Mouse (Mus musculus) hindbrain, embryonic 14.5 days (tissue): Measurements from ENCODE around the gene Orc2. TPM values are rescaled to one million over a fixed set of nuclear protein-coding genes. Genes with fewer than 3 reads are reported as not detected.

Experiments used
- ATAC-seq: fragments of 200-750 bp; cut with Nextera tagmentation; 2 replicates; pipeline ENCODE4 v1.8.0; 2017; ENCODE audit warnings: moderate number of reproducible peaks, mild to moderate bottlenecking, moderate TSS enrichment, moderate library complexity; ENCODE audit not compliant: low FRiP score
- DNase-seq: peaks from one replicate; pipeline ENCODE4 v3.0.0-alpha.2; 2015; ENCODE audit warnings: low spot score
- H3K27ac ChIP-seq: fragments of 300-500 bp; sonication (generic); 2 replicates; pipeline ENCODE4 v1.5.1; 2014; ENCODE audit warnings: mild to moderate bottlenecking, moderate library complexity
- H3K27me3 ChIP-seq: fragments of 300-500 bp; sonication (generic); 2 replicates; pipeline ENCODE4 v1.6.1; 2014; ENCODE audit warnings: mild to moderate bottlenecking, low read length, mixed read lengths; ENCODE audit not compliant: control insufficient read depth, insufficient read depth
- H3K36me3 ChIP-seq: fragments of 300-500 bp; sonication (generic); replicated peaks from 2 replicates; pipeline ENCODE4 v1.6.1; 2014; ENCODE audit not compliant: control insufficient read depth, insufficient read depth
- H3K4me1 ChIP-seq: fragments of 300-500 bp; sonication (generic); replicated peaks from 2 replicates; pipeline ENCODE4 v1.6.1; 2014; ENCODE audit warnings: antibody characterized with exemption, low read length, mixed read lengths; ENCODE audit not compliant: control insufficient read depth, insufficient read depth
- H3K4me2 ChIP-seq: fragments of 300-500 bp; sonication (generic); replicated peaks from 2 replicates; pipeline ENCODE4 v1.6.1; 2014; ENCODE audit warnings: mild to moderate bottlenecking, moderate library complexity
- H3K4me3 ChIP-seq: fragments of 300-500 bp; sonication (generic); replicated peaks from 2 replicates; pipeline ENCODE4 v1.5.1; 2014; ENCODE audit warnings: mild to moderate bottlenecking, low read length
- H3K9ac ChIP-seq: fragments of 300-500 bp; sonication (generic); 2 replicates; pipeline ENCODE4 v1.6.1; 2014
- H3K9me3 ChIP-seq: fragments of 300-500 bp; sonication (generic); 2 replicates; pipeline ENCODE4 v1.6.1; 2016; ENCODE audit warnings: low read length; ENCODE audit not compliant: control insufficient read depth
- WGBS: fragments of 180-500 bp; shearing (Covaris S2); extraction: QIAGEN DNeasy Blood & Tissue Kit; methylation state at CpG from one replicate; pipeline ENCODE4 v1.1.7; 2014; 5-methylcytosine and 5-hydroxymethylcytosine counted together
- polyA plus RNA-seq: library from polyadenylated mRNA; unstranded; fragments of >200 nt; fragmentation: Nextera tagmentation; extraction: Ambion mirVana; gene quantifications from 2 replicates; pipeline ENCODE4 v1.2.1, GENCODE M21; 2014

Orc2 gene
- polyA plus RNA-seq, 1 experiment from 2014 or later: 21.5 TPM

GRCm38 (mm10) chr1:58445861-58446260 lies 59.0 kb downstream of the Orc2 start:
- Histone ChIP-seq H3K27ac (peak overlapping the region; percentile 89), H3K36me3 (peaks cover 27% of the 10 kb centered on the region), H3K4me2 (peak overlapping the region; percentile 73), H3K9me3 (no peaks in the 10 kb centered on the region), H3K4me3 (peak overlapping the region; percentile 72), H3K27me3 (no peaks in the 10 kb centered on the region), H3K9ac (peak overlapping the region; percentile 78), H3K4me1 (peaks cover 17% of the 10 kb centered on the region)
- 9% methylated on average over 11 of the region's 11 CpGs for WGBS
- no peak for DNase-seq
- no peak for ATAC-seq

- H3K9ac ChIP-seq: peak within 1 kb of the TSS; percentile 78
- peaks cover 17% of the 10 kb centered on the region for H3K4me1 ChIP-seq
- under 1% methylated on average over 33 of the region's 33 CpGs for WGBS
- ATAC-seq (peak; percentile 98), DNase-seq (peak; percentile 90)
- H3K27ac ChIP-seq: peak within 1 kb of the TSS; percentile 89
- H3K4me3 ChIP-seq: peak within 1 kb of the TSS; percentile 72
- no peaks in the 10 kb centered on the region for H3K9me3 ChIP-seq
- H3K4me2 ChIP-seq: peak within 1 kb of the TSS; percentile 73
- peaks cover 27% of the 10 kb centered on the region for H3K36me3 ChIP-seq
- no peaks in the 10 kb centered on the region for H3K27me3 ChIP-seq
Measured at GRCm38 (mm10) chr1:58445143-58445722, 59.7 kb downstream of the Orc2 start, which contains the start of the genes Nif3l1 and Ppil3. Nif3l1 (plus strand) TSS chr1:58445151. Ppil3 (minus strand) TSS chr1:58445486.

- H3K4me3 ChIP-seq: peak overlapping the region; percentile 72
- peaks cover 17% of the 10 kb centered on the region for H3K4me1 ChIP-seq
- H3K9ac ChIP-seq: peak overlapping the region; percentile 78
- H3K27ac ChIP-seq: peak overlapping the region; percentile 89
- ATAC-seq: no peak
- H3K27me3 ChIP-seq: no peaks in the 10 kb centered on the region
- peak overlapping the region; percentile 73 for H3K4me2 ChIP-seq
- H3K9me3 ChIP-seq: no peaks in the 10 kb centered on the region
- WGBS: 13% methylated on average over 10 of the region's 10 CpGs
- H3K36me3 ChIP-seq: peaks cover 29% of the 10 kb centered on the region
- DNase-seq: no peak
Measured at GRCm38 (mm10) chr1:58444691-58445090, 60.2 kb downstream of the Orc2 start.

- peak overlapping the region; percentile 43; the same call in 1 of the 2 replicates for H3K4me2 ChIP-seq
- ATAC-seq (no peak), DNase-seq (no peak)
- H3K36me3 ChIP-seq: peaks cover 18% of the 10 kb centered on the region
- no peaks in the 10 kb centered on the region for H3K27me3 ChIP-seq
- H3K27ac ChIP-seq: no peak overlapping the region
- 78% methylated on average over 3 of the region's 3 CpGs for WGBS
- H3K4me1 ChIP-seq: peaks cover 20% of the 10 kb centered on the region
- H3K9ac ChIP-seq: no peak overlapping the region
- no peak overlapping the region for H3K4me3 ChIP-seq
- H3K9me3 ChIP-seq: no peaks in the 10 kb centered on the region
Measured at GRCm38 (mm10) chr1:58424551-58424950, 80.4 kb downstream of the Orc2 start.

- under 1% methylated on average over 79 of the region's 79 CpGs for WGBS
Measured at GRCm38 (mm10) chr1:58423371-58424248, 81.3 kb downstream of the Orc2 start, which contains the start of gene Clk1. Clk1 (minus strand) TSS chr1:58424066.

GRCm38 (mm10) chr1:58422879-58423278 lies 82.0 kb downstream of the Orc2 start:
- H3K4me1 ChIP-seq: peaks cover 23% of the 10 kb centered on the region
- no peaks in the 10 kb centered on the region for H3K9me3 ChIP-seq
- ATAC-seq (peak; percentile 46; the same call in 1 of the 2 replicates), DNase-seq (peak; percentile 68)
- H3K4me3 ChIP-seq: peak overlapping the region; percentile 93
- H3K4me2 ChIP-seq: peak overlapping the region; percentile 80
- H3K36me3 ChIP-seq: peaks cover 35% of the 10 kb centered on the region
- H3K27ac ChIP-seq: peak overlapping the region; percentile 99; the same call in 1 of the 2 replicates
- peak overlapping the region; percentile 99 for H3K9ac ChIP-seq
- 8% methylated on average over 13 of the region's 13 CpGs for WGBS
- H3K27me3 ChIP-seq: no peaks in the 10 kb centered on the region

More at GRCm38 (mm10) chr1:58423371-58424248, 81.3 kb downstream of the Orc2 start, which contains the start of gene Clk1:
- DNase-seq: peak; percentile 98
- Histone ChIP-seq H3K27me3 (no peaks in the 10 kb centered on the region), H3K4me2 (peak within 1 kb of the TSS; percentile 80), H3K9me3 (no peaks in the 10 kb centered on the region), H3K9ac (peak within 1 kb of the TSS; percentile 99), H3K27ac (peak within 1 kb of the TSS; percentile 99), H3K4me3 (peak within 1 kb of the TSS; percentile 93), H3K4me1 (peaks cover 22% of the 10 kb centered on the region), H3K36me3 (peaks cover 28% of the 10 kb centered on the region)
- peak; percentile 96 for ATAC-seq

GRCm38 (mm10) chr1:58420961-58421360 lies 83.9 kb downstream of the Orc2 start:
- peak overlapping the region; percentile 80 for H3K4me2 ChIP-seq
- 69% methylated on average over 7 of the region's 7 CpGs for WGBS
- H3K27ac ChIP-seq: no peak overlapping the region

GRCm38 (mm10) chr1:58420032-58420431 lies 84.9 kb downstream of the Orc2 start:
- Histone ChIP-seq H3K4me1 (peaks cover 23% of the 10 kb centered on the region), H3K36me3 (peaks cover 63% of the 10 kb centered on the region), H3K9ac (no peak overlapping the region), H3K27me3 (no peaks in the 10 kb centered on the region), H3K27ac (no peak overlapping the region), H3K9me3 (no peaks in the 10 kb centered on the region), H3K4me3 (no peak overlapping the region), H3K4me2 (no peak overlapping the region)
- ATAC-seq: no peak
- DNase-seq: no peak
- WGBS: 81% methylated on average over 10 of the region's 10 CpGs

More at GRCm38 (mm10) chr1:58420961-58421360, 83.9 kb downstream of the Orc2 start:
- no peak overlapping the region for H3K4me3 ChIP-seq
- H3K9me3 ChIP-seq: no peaks in the 10 kb centered on the region
- no peak for DNase-seq
- peaks cover 23% of the 10 kb centered on the region for H3K4me1 ChIP-seq
- H3K27me3 ChIP-seq: no peaks in the 10 kb centered on the region
- H3K36me3 ChIP-seq: peaks cover 53% of the 10 kb centered on the region
- H3K9ac ChIP-seq: no peak overlapping the region
- no peak for ATAC-seq

- H3K9me3 ChIP-seq: no peaks in the 10 kb centered on the region
- 88% methylated on average over 2 of the region's 2 CpGs for WGBS
Measured at GRCm38 (mm10) chr1:58416048-58416447, 88.9 kb downstream of the Orc2 start.

More at GRCm38 (mm10) chr1:58416048-58416447, 88.9 kb downstream of the Orc2 start:
- ATAC-seq (no peak), DNase-seq (no peak)
- H3K27ac ChIP-seq: no peak overlapping the region
- H3K9ac ChIP-seq: no peak overlapping the region
- peaks cover 92% of the 10 kb centered on the region for H3K36me3 ChIP-seq
- peaks cover 6% of the 10 kb centered on the region; the same call in 1 of the 2 replicates for H3K4me1 ChIP-seq
- H3K4me2 ChIP-seq: no peak overlapping the region
- H3K4me3 ChIP-seq: no peak overlapping the region
- no peaks in the 10 kb centered on the region for H3K27me3 ChIP-seq
